Mouse (Mus musculus) limb, embryonic 11.5 days (tissue): ENCODE results near the gene Fcnb. TPM values are rescaled to one million over a fixed set of nuclear protein-coding genes. Genes with fewer than 3 reads are reported as not detected.

Source experiments
- ATAC-seq: fragments of 200-750 bp; cut with Nextera tagmentation; 2 replicates; pipeline ENCODE4 v1.8.0; 2017; ENCODE audit warnings: low read depth; ENCODE audit not compliant: insufficient number of reproducible peaks, low FRiP score, low TSS enrichment
- DNase-seq: peaks from one replicate; pipeline ENCODE4 v3.0.0-alpha.2; 2015; ENCODE audit warnings: low spot score
- H3K27ac ChIP-seq: fragments of 300-500 bp; sonication (generic); replicated peaks from 2 replicates; pipeline ENCODE4 v1.5.1; 2014; ENCODE audit warnings: low read depth, mild to moderate bottlenecking, low read length
- H3K27me3 ChIP-seq: fragments of 300-500 bp; sonication (generic); 2 replicates; pipeline ENCODE4 v1.6.1; 2014; ENCODE audit warnings: mild to moderate bottlenecking, low read length, mixed read lengths; ENCODE audit not compliant: control insufficient read depth, insufficient read depth
- H3K36me3 ChIP-seq: fragments of 300-500 bp; sonication (generic); 2 replicates; pipeline ENCODE4 v1.6.1; 2014; ENCODE audit warnings: mild to moderate bottlenecking, low read length, moderate library complexity, mixed read lengths; ENCODE audit not compliant: control insufficient read depth, insufficient read depth
- H3K4me1 ChIP-seq: fragments of 300-500 bp; sonication (generic); 2 replicates; pipeline ENCODE4 v1.6.1; 2014; ENCODE audit warnings: low read length, mixed read lengths; ENCODE audit not compliant: control insufficient read depth, insufficient read depth
- H3K4me2 ChIP-seq: fragments of 300-500 bp; sonication (generic); 2 replicates; pipeline ENCODE4 v1.6.1; 2014; ENCODE audit warnings: low read depth, mild to moderate bottlenecking, moderate library complexity; ENCODE audit not compliant: severe bottlenecking
- H3K4me3 ChIP-seq: fragments of 300-500 bp; sonication (generic); 2 replicates; pipeline ENCODE4 v1.5.1; 2014; ENCODE audit warnings: low read depth, low read length
- H3K9ac ChIP-seq: fragments of 300-500 bp; sonication (generic); 2 replicates; pipeline ENCODE4 v1.6.1; 2014; ENCODE audit warnings: mild to moderate bottlenecking, low read length
- H3K9me3 ChIP-seq: fragments of 300-500 bp; sonication (generic); 2 replicates; pipeline ENCODE4 v1.6.1; 2016; ENCODE audit warnings: low read length; ENCODE audit not compliant: control insufficient read depth
- WGBS: fragments of 180-500 bp; shearing (Covaris S2); extraction: QIAGEN DNeasy Blood & Tissue Kit; methylation state at CpG from one replicate; pipeline ENCODE4 v1.1.7; 2014; 5-methylcytosine and 5-hydroxymethylcytosine counted together
- polyA plus RNA-seq: library from polyadenylated mRNA; unstranded; fragments of >200 nt; fragmentation: Nextera tagmentation; extraction: Ambion mirVana; gene quantifications from 2 replicates; pipeline ENCODE4 v1.2.1, GENCODE M21; 2014

The Fcnb gene
- polyA plus RNA-seq, 1 experiment from 2014 or later: 0.35 TPM

GRCm38 (mm10) chr2:28067821-28068536, 16.7 kb downstream of the Fcnb start:
- Histone ChIP-seq H3K9ac (no peak overlapping the region), H3K4me3 (no peak overlapping the region), H3K27ac (no peak overlapping the region), H3K4me2 (no peak overlapping the region), H3K4me1 (no peaks in the 10 kb centered on the region), H3K36me3 (no peaks in the 10 kb centered on the region), H3K27me3 (no peaks in the 10 kb centered on the region), H3K9me3 (no peaks in the 10 kb centered on the region)
- ATAC-seq (no peak), DNase-seq (no peak)
- 92% methylated on average over 2 of the region's 2 CpGs for WGBS

DNA sequence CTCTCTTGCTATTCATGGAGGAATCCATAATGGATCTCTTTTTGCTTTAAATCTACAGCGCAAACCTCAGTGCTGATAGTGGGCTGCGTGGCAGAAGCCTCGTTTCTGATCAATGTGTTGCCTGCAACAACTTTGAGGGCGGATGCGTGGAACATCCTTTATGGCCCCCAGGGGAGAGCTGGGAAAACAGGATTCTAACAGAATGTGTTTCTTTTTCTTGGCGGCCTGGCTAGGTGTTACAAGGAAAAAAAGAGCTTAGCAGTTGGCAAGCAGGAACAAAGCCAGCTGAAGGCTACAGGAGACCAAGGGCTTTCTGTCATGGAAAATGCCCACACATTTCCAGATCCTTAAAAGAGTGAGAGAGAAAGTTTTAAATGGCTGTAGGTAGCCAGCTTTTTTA, 17.5 kb downstream of the Fcnb start:
- ATAC-seq: no peak
- no peak for DNase-seq
- H3K27me3 ChIP-seq: no peaks in the 10 kb centered on the region
- H3K4me1 ChIP-seq: no peaks in the 10 kb centered on the region
- H3K4me3 ChIP-seq: no peak overlapping the region
- no peak overlapping the region for H3K9ac ChIP-seq
- 71% methylated on average over 6 of the region's 6 CpGs for WGBS
- no peak overlapping the region for H3K4me2 ChIP-seq
- H3K9me3 ChIP-seq: no peaks in the 10 kb centered on the region
- H3K27ac ChIP-seq: no peak overlapping the region
- no peaks in the 10 kb centered on the region for H3K36me3 ChIP-seq

- Histone ChIP-seq H3K4me2 (no peak overlapping the region), H3K27ac (no peak overlapping the region)
- WGBS: 75% methylated on average over 5 of the region's 5 CpGs
Measured at GRCm38 (mm10) chr2:28066686-28067085, 18.0 kb downstream of the Fcnb start.

GRCm38 (mm10) chr2:28065081-28065651, 19.5 kb downstream of the Fcnb start:
- no peak overlapping the region for H3K4me2 ChIP-seq
- 91% methylated on average over 5 of the region's 5 CpGs for WGBS
- H3K27me3 ChIP-seq: no peaks in the 10 kb centered on the region
- ATAC-seq (no peak), DNase-seq (no peak)
- no peak overlapping the region for H3K4me3 ChIP-seq
- H3K27ac ChIP-seq: no peak overlapping the region
- H3K9me3 ChIP-seq: no peaks in the 10 kb centered on the region
- no peaks in the 10 kb centered on the region for H3K4me1 ChIP-seq
- H3K36me3 ChIP-seq: no peaks in the 10 kb centered on the region
- no peak overlapping the region for H3K9ac ChIP-seq

More at GRCm38 (mm10) chr2:28066686-28067085, 18.0 kb downstream of the Fcnb start:
- Histone ChIP-seq H3K36me3 (no peaks in the 10 kb centered on the region), H3K9me3 (no peaks in the 10 kb centered on the region), H3K27me3 (no peaks in the 10 kb centered on the region), H3K4me1 (no peaks in the 10 kb centered on the region), H3K9ac (no peak overlapping the region), H3K4me3 (no peak overlapping the region)
- ATAC-seq: no peak
- no peak for DNase-seq

DNA sequence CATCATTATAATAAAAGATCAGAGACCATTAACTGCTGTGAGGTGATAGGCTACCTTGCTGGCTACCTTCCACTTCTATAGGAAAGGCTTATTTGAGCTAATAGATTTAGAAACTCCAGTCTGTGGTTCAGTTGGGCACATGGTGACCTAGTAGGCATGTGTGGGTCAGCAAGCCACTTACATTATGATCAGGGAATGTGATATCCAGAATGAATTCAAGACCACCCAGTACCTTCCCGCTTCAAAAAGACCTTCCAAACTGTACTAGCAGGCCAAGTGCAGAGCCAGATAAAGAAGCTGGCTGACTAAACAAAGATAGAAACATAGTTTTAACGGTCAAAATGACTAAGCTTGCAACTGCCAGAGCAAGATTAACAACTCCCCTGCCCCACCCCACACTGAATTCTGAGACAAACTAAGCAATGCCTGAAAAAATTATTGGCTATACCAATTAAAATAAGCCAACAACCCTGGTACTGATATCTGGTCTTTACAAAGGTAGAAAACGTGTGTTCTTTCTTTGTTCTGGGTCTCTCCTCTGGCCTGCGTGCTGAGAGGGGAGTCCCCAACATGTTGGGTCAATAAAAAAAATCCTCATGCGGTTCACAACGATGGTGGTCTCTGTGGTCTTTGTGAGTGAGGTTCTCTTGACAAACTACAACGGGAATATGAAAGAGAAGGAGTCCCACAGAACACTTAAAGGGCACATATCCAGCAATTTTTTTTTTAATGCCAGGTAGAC, 20.2 kb downstream of the Fcnb start:
- H3K27ac ChIP-seq: no peak overlapping the region
- H3K27me3 ChIP-seq: no peaks in the 10 kb centered on the region
- no peaks in the 10 kb centered on the region for H3K9me3 ChIP-seq
- no peak overlapping the region for H3K4me2 ChIP-seq
- WGBS: 80% methylated on average over 7 of the region's 7 CpGs
- no peaks in the 10 kb centered on the region for H3K36me3 ChIP-seq
- no peak for ATAC-seq
- DNase-seq: no peak
- H3K4me3 ChIP-seq: no peak overlapping the region
- H3K9ac ChIP-seq: no peak overlapping the region
- H3K4me1 ChIP-seq: no peaks in the 10 kb centered on the region

- no peak overlapping the region for H3K4me3 ChIP-seq
- WGBS: 90% methylated on average over 4 of the region's 4 CpGs
- H3K27me3 ChIP-seq: no peaks in the 10 kb centered on the region
- H3K9me3 ChIP-seq: no peaks in the 10 kb centered on the region
- DNase-seq (no peak), ATAC-seq (no peak)
- no peak overlapping the region for H3K27ac ChIP-seq
- H3K4me2 ChIP-seq: no peak overlapping the region
- H3K36me3 ChIP-seq: no peaks in the 10 kb centered on the region
- no peaks in the 10 kb centered on the region for H3K4me1 ChIP-seq
- H3K9ac ChIP-seq: no peak overlapping the region
Measured at GRCm38 (mm10) chr2:28063711-28064338, 20.9 kb downstream of the Fcnb start.

GRCm38 (mm10) chr2:28059922-28060321, 24.8 kb downstream of the Fcnb start:
- H3K27me3 ChIP-seq: no peaks in the 10 kb centered on the region
- ATAC-seq (no peak), DNase-seq (no peak)
- no peaks in the 10 kb centered on the region for H3K9me3 ChIP-seq
- no peak overlapping the region for H3K9ac ChIP-seq
- no peak overlapping the region for H3K27ac ChIP-seq
- H3K4me2 ChIP-seq: no peak overlapping the region
- no peak overlapping the region for H3K4me3 ChIP-seq
- no peaks in the 10 kb centered on the region for H3K36me3 ChIP-seq
- no peaks in the 10 kb centered on the region for H3K4me1 ChIP-seq
- 94% methylated on average over 1 of the region's 1 CpGs for WGBS

DNA sequence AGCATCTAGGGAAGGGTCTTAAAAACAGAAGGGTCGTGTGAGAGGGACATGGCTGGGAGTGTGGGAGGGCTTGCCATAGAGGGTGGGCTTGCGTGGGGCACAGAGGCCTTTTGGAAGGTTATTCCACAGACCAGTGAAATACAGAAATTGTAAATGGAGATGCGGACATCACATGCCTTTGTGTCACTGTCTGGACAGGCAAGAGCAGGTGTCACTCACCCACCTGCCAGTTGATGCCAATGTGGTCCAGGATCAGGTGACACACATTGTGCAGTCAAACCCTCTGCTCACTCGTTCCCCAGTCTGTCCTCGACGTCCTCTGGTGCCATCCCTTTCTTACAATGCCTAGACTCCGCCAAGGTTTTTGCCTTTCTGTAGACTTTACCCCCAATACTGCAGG, 37.6 kb downstream of the Fcnb start:
- H3K27me3 ChIP-seq: no peaks in the 10 kb centered on the region
- no peaks in the 10 kb centered on the region for H3K36me3 ChIP-seq
- ATAC-seq (no peak), DNase-seq (no peak)
- no peak overlapping the region for H3K9ac ChIP-seq
- no peak overlapping the region for H3K4me3 ChIP-seq
- no peaks in the 10 kb centered on the region for H3K9me3 ChIP-seq
- no peaks in the 10 kb centered on the region for H3K4me1 ChIP-seq
- no peak overlapping the region for H3K27ac ChIP-seq
- 85% methylated on average over 7 of the region's 7 CpGs for WGBS
- H3K4me2 ChIP-seq: no peak overlapping the region
